Mouse (Mus musculus): ENCODE measurements around the gene Adarb2.

DNA sequence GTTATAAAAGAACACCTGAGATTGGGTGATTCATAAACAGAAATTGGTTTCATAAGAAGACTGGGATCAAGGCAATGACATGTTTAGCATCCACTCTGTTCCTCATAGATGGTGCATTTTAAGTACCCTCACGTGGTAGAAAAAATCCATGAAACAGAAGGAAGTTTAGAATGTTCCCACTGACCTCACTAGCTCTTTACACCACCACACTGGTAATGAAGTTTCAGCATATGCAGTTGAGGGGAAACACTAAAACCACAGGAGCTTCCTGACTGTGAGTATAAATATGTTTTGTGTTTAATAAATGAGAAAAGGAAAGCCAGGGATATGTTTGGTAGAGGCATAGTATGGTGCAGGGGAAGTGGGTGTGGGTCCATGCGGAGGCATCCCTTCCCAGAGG lies 242.7 kb downstream of the Adarb2 start:
- no peak for TF ChIP-seq EP300 (optimal IDR thresholded peaks at IDR 0.05)
- TF ChIP-seq CTCF (IDR thresholded peaks at IDR 0.05; ENCODE audit: low read depth), result no peak
